Mouse (Mus musculus): ENCODE data around the gene Klc2. TPM values are rescaled to one million over a fixed set of nuclear protein-coding genes. Genes with fewer than 3 reads are reported as not detected.

The Klc2 gene
- polyA plus RNA-seq, 1 experiment from 2014 or later, result 34.6 TPM

DNA sequence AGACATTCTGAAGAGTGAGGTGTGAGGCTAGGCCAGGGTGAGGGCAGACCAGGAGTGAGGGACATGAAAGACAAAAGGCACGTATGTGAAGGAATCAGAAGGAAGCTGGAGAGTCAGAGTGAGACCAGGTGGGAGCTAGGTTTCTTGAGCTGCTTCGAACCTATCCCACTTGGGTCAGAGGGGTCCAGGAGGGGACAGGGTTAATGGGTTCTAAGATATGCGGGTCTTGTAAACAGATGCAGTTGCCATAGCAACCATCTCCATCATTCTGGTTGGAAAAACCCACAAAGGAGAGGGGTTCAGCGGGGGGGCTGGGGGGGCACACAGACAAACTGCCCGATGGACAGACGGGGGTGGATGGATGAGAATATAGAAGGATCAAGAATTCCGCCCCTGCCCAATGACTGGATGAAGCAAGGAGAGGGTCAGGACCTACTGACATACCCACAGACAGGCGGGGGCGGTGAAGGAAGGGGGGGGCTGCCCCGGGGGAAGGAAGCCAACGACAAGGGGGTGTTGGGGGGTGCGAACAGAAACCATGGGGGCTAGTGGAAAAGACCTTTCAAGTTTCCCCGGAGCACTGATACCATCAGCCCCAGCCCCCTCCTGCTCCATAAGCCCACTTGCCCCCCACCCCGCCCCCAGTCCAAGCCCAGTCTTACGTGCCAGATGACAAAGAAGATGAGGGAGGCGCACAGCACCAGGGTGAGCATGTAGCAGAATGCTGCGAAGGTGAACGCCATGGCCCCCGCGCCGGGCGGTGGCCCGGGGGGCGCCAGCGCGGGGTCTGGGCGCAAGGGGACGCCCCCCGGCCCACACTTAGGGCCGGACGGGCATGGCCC lies 20.6 kb downstream of the Klc2 start:
- peak; percentile 61 for DNase-seq (ENCODE audit: low spot score)
- Histone ChIP-seq H3K9me3 (ENCODE audit: control insufficient read depth, low read length) (no peaks in the 10 kb centered on the region), H3K4me2 (replicated peaks; ENCODE audit: low read depth, low read length) (peak overlapping the region; percentile 94), H3K4me1 (replicated peaks; ENCODE audit: control insufficient read depth, insufficient read depth, low read length) (peaks cover 24% of the 10 kb centered on the region), H3K27ac (ENCODE audit: low read depth, low read length) (peak overlapping the region; percentile 75), H3K4me3 (ENCODE audit: low read depth, low read length) (peak overlapping the region; percentile 69), H3K36me3 (ENCODE audit: control insufficient read depth, insufficient read depth, low read length) (peaks cover 4% of the 10 kb centered on the region; the same call in 1 of the 2 replicates), H3K9ac (ENCODE audit: low read depth, low read length) (peak overlapping the region; percentile 86), H3K27me3 (ENCODE audit: control insufficient read depth, insufficient read depth, low read length) (no peaks in the 10 kb centered on the region)
- peak; percentile 33 for ATAC-seq (ENCODE audit: low FRiP score)
- 4% methylated on average over 24 of the region's 31 CpGs for WGBS

DNA sequence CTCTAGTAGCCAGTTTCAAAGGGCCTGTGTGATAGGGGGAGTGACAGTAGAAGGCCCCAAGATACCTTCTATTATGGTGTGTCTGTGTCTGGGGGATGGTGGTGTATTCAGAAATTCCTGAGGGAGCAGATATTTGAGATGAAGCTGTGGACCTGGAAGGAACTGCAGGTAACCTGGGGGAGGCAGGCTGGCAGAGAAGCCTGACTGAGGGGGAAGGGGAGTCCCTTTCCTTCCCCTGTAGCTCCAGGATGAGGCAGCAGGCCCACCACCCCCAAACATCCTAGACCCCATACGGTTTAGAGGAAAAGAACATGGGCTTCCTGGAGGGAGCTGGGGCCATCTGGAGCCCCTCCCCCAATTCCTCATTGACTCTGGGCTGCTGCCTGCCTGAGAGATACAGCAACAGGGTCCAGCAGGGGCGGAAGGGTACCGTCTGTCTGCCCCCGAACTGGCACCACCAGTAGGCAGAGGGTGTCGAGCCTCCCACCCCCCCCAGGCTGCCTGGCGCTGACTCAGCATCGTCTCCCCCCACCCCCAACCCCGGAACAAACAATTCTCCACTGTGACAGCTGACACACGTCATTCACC lies 22.4 kb downstream of the Klc2 start:
- 7% methylated on average over 9 of the region's 9 CpGs for WGBS
- H3K27ac ChIP-seq (ENCODE audit: low read depth, low read length), result 0 out of 2 replicates have a peak overlapping the region, but pooled peaks have one; percentile 75
- H3K27me3 ChIP-seq (ENCODE audit: control insufficient read depth, insufficient read depth, low read length), result no peaks in the 10 kb centered on the region
- peak overlapping the region; percentile 86 for H3K9ac ChIP-seq (ENCODE audit: low read depth, low read length)
- peaks cover 4% of the 10 kb centered on the region; the same call in 1 of the 2 replicates for H3K36me3 ChIP-seq (ENCODE audit: control insufficient read depth, insufficient read depth, low read length)
- H3K4me1 ChIP-seq (replicated peaks; ENCODE audit: control insufficient read depth, insufficient read depth, low read length), result peaks cover 24% of the 10 kb centered on the region
- H3K9me3 ChIP-seq (ENCODE audit: control insufficient read depth, low read length), result no peaks in the 10 kb centered on the region
- H3K4me3 ChIP-seq (ENCODE audit: low read depth, low read length), result peak overlapping the region; percentile 69
- DNase-seq (ENCODE audit: low spot score), result peak; percentile 44
- ATAC-seq (ENCODE audit: low FRiP score), result no peak
- peak overlapping the region; percentile 94 for H3K4me2 ChIP-seq (replicated peaks; ENCODE audit: low read depth, low read length)

DNA sequence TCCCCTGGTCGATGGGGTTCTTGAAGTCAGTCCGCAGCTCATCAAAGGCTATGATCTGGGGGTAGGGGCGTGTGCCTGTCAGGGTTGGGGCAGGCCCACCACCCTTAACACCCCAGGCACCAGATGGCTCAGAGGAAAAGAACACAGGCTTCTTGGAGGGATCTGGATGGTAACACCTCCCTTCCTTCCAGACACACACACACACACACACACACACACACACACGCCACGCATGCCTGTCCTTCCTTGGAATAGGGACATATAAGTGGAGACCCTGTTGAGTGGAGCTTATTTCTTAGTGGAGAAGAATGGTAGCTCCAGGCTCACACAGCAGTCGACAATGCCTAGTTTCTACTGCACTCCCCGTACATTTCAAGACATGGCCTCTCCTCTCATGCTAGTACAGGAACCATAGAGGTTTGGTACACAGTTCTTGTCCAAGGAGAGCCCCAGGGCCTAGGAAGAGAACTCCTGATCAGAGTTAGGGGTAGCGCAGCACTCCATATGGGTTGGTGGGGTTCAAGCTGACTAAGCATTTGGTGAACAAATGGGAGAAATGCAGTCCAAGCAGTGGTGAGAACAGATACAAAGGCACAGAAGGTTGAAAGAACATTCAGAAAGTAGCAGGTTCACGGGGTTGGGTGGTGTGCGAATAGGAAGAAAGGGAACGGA lies 23.5 kb downstream of the Klc2 start:
- Histone ChIP-seq H3K27me3 (ENCODE audit: control insufficient read depth, insufficient read depth, low read length) (no peaks in the 10 kb centered on the region), H3K4me2 (replicated peaks; ENCODE audit: low read depth, low read length) (peak overlapping the region; percentile 94), H3K4me3 (ENCODE audit: low read depth, low read length) (peak overlapping the region; percentile 20), H3K9ac (ENCODE audit: low read depth, low read length) (peak overlapping the region; percentile 1; the same call in 1 of the 2 replicates), H3K4me1 (replicated peaks; ENCODE audit: control insufficient read depth, insufficient read depth, low read length) (peaks cover 24% of the 10 kb centered on the region), H3K27ac (ENCODE audit: low read depth, low read length) (peak overlapping the region; percentile 70), H3K9me3 (ENCODE audit: control insufficient read depth, low read length) (no peaks in the 10 kb centered on the region), H3K36me3 (ENCODE audit: control insufficient read depth, insufficient read depth, low read length) (no peaks in the 10 kb centered on the region)
- ATAC-seq (ENCODE audit: low FRiP score), result no peak; the same call in 1 of the 2 replicates
- WGBS, result 38% methylated on average over 11 of the region's 11 CpGs
- no peak for DNase-seq (ENCODE audit: low spot score)

DNA sequence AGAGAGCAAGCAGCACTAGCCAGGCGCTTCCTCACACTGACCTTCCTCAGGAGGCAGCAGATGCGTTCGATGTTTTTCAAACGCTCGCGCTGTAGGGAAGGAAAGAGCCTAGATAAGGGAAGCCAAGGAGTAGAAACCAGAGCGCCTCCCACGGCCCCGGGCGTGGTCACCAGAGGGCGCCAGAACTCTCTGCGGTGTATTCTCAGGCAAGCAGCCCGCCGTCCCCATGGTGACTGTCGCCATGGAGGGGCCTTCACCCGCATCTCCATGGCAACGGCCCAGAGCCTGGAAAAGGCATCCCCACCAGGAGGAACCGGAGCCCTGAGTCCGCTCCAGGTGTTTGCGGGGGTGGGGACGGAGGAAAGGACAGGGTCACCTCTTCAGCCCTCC lies 24.1 kb downstream of the Klc2 start:
- no peaks in the 10 kb centered on the region for H3K27me3 ChIP-seq (ENCODE audit: control insufficient read depth, insufficient read depth, low read length)
- DNase-seq (ENCODE audit: low spot score) (peak; percentile 100), ATAC-seq (ENCODE audit: low FRiP score) (peak; percentile 59)
- H3K9ac ChIP-seq (ENCODE audit: low read depth, low read length), result peak overlapping the region; percentile 1; the same call in 1 of the 2 replicates
- under 1% methylated on average over 21 of the region's 21 CpGs for WGBS
- peaks cover 24% of the 10 kb centered on the region for H3K4me1 ChIP-seq (replicated peaks; ENCODE audit: control insufficient read depth, insufficient read depth, low read length)
- H3K36me3 ChIP-seq (ENCODE audit: control insufficient read depth, insufficient read depth, low read length), result no peaks in the 10 kb centered on the region
- no peaks in the 10 kb centered on the region for H3K9me3 ChIP-seq (ENCODE audit: control insufficient read depth, low read length)
- peak overlapping the region; percentile 20 for H3K4me3 ChIP-seq (ENCODE audit: low read depth, low read length)
- H3K4me2 ChIP-seq (replicated peaks; ENCODE audit: low read depth, low read length), result peak overlapping the region; percentile 94
- peak overlapping the region; percentile 70 for H3K27ac ChIP-seq (ENCODE audit: low read depth, low read length)

DNA sequence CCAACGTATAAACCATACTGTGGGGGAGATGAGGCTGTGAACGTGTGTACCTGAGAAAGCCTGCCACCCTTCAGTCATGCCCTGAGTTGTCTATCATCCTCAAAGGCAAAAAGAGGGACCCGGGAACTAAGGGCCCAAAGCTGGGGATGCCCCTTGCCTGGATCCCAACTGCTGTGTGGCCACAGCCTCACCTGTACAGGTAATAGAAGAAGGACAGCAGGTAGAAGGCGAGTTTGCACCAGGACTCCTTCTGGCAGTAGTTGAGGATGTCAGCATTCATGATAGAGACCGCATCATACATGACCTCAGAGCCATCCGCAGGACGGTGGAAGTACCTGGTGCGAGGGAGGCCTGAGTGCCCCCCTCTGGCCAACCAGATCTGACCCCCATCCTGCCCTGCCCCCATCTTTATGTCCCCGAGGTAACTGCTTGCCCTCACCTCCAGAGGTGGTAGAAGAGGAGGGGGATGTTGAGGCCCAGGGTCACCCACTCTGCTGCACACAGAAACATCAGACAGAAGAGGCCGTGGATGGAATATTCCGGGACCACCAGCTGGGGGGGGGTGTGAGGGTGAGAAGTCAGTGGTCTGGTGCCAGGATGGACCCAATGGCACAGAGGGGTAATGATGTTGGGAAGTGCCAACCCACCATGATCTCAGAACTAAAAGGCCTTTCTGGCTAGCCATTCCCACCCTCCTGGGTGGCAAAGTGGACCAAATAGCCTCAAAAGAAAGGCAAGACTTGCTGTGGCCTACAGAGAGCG lies 24.7 kb downstream of the Klc2 start:
- WGBS, result 78% methylated on average over 12 of the region's 12 CpGs
- no peak overlapping the region for H3K4me2 ChIP-seq (replicated peaks; ENCODE audit: low read depth, low read length)

DNA sequence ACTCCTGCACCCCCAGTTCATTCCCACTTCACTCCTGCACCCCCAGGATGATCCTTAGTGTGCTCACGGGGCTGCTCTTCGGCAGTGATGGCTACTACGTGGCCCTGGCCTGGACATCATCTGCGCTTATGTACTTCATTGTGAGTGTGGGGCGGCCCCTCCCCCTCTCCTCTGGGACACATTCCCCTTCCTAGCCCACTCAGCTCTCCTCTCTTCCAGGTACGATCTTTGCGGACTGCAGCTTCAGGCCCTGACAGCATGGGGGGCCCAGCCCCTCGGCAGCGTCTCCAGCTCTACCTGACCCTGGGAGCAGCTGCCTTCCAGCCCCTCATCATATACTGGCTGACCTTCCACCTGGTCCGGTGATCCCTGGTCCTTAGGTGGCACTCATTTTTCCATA lies 26.3 kb downstream of the Klc2 start:
- no peak overlapping the region for H3K4me3 ChIP-seq (ENCODE audit: low read depth, low read length)
- no peaks in the 10 kb centered on the region for H3K36me3 ChIP-seq (ENCODE audit: control insufficient read depth, insufficient read depth, low read length)
- no peak overlapping the region for H3K4me2 ChIP-seq (replicated peaks; ENCODE audit: low read depth, low read length)
- no peak overlapping the region for H3K9ac ChIP-seq (ENCODE audit: low read depth, low read length)
- H3K27ac ChIP-seq (ENCODE audit: low read depth, low read length), result no peak overlapping the region
- H3K9me3 ChIP-seq (ENCODE audit: control insufficient read depth, low read length), result no peaks in the 10 kb centered on the region
- no peaks in the 10 kb centered on the region for H3K27me3 ChIP-seq (ENCODE audit: control insufficient read depth, insufficient read depth, low read length)
- peaks cover 26% of the 10 kb centered on the region for H3K4me1 ChIP-seq (replicated peaks; ENCODE audit: control insufficient read depth, insufficient read depth, low read length)
- ATAC-seq (ENCODE audit: low FRiP score) (no peak), DNase-seq (ENCODE audit: low spot score) (no peak)
- WGBS, result 96% methylated on average over 8 of the region's 10 CpGs

More for the DNA sequence above, 24.7 kb downstream of the Klc2 start:
- Histone ChIP-seq H3K27ac (ENCODE audit: low read depth, low read length) (no peak overlapping the region), H3K9me3 (ENCODE audit: control insufficient read depth, low read length) (no peaks in the 10 kb centered on the region), H3K4me1 (replicated peaks; ENCODE audit: control insufficient read depth, insufficient read depth, low read length) (peaks cover 24% of the 10 kb centered on the region), H3K27me3 (ENCODE audit: control insufficient read depth, insufficient read depth, low read length) (no peaks in the 10 kb centered on the region), H3K4me3 (ENCODE audit: low read depth, low read length) (no peak overlapping the region), H3K9ac (ENCODE audit: low read depth, low read length) (no peak overlapping the region), H3K36me3 (ENCODE audit: control insufficient read depth, insufficient read depth, low read length) (no peaks in the 10 kb centered on the region)
- ATAC-seq (ENCODE audit: low FRiP score) (no peak), DNase-seq (ENCODE audit: low spot score) (no peak)

DNA sequence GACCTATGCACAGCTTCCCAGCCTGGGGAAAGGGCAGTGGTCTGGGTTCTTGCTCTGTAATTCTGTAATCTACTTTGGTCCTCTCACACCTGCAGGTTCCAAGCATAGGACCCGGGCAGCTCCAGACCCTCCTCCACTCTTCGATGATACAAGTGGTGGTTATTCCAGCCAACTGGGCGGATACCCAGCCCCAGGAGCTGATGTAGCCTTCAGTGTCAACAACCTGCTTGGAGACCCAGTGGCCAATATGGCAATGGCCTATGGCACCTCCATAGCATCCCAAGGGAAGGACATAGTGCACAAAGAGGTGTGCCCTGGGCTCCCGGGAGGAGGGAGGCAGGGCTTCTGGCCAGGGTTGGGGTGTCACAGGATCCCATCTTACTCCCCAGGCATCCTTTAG lies 29.0 kb downstream of the Klc2 start:
- Histone ChIP-seq H3K4me3 (ENCODE audit: low read depth, low read length) (peak overlapping the region; percentile 90), H3K9me3 (ENCODE audit: control insufficient read depth, low read length) (no peaks in the 10 kb centered on the region), H3K36me3 (ENCODE audit: control insufficient read depth, insufficient read depth, low read length) (no peaks in the 10 kb centered on the region), H3K27me3 (ENCODE audit: control insufficient read depth, insufficient read depth, low read length) (peaks cover 22% of the 10 kb centered on the region), H3K27ac (ENCODE audit: low read depth, low read length) (no peak overlapping the region), H3K9ac (ENCODE audit: low read depth, low read length) (no peak overlapping the region), H3K4me1 (replicated peaks; ENCODE audit: control insufficient read depth, insufficient read depth, low read length) (peaks cover 10% of the 10 kb centered on the region), H3K4me2 (replicated peaks; ENCODE audit: low read depth, low read length) (peak overlapping the region; percentile 66)
- WGBS, result 87% methylated on average over 4 of the region's 4 CpGs
- DNase-seq (ENCODE audit: low spot score) (no peak), ATAC-seq (ENCODE audit: low FRiP score) (no peak)
